Mouse (Mus musculus) T-helper 2 cell (primary cell): Measurements from ENCODE around the gene Zrsr2.

Experiments used
- in situ Hi-C: fragments of 300-600 bp; cut with MboI, MseI; formaldehyde crosslinking; loops from one replicate; pipeline ENCODE4 v1.15.1; 2025; ENCODE audit warnings: high pct_unique_total_duplicates

Zrsr2 gene

GRCm38 (mm10) chrX:163897354-163897753 lies 61.1 kb downstream of the Zrsr2 start:
- in situ Hi-C loops, result no loop called here

GRCm38 (mm10) chrX:163885539-163885981 lies 72.9 kb downstream of the Zrsr2 start:
- in situ Hi-C loops, result no loop called here
